In genomic region chr10:4174229-4174628, GRCm38 (mm10) we compare ENCODE assay signal across 31 mouse cellular contexts.
A peak's percentile ranks its signal among the peaks of the same experiment; 100 is the strongest.
DNase-seq lines count a peak whose midpoint lies in the region; ATAC-seq and TF ChIP-seq lines count a peak whose summit lies in the region.
"Had no signal": no experiment of that assay in that cellular context is flagged by ENCODE, and none has a peak within 500 bp of the region (broad histone marks: within the 10 kb centered on the region; RNA-seq: fewer than 3 reads in every experiment).

No protein-coding gene starts in this region.

- H3K36me3 ChIP-seq in limb, embryonic 14.5 days (ENCODE audit: control insufficient read depth, insufficient read depth, low read length) = no peaks in the 10 kb centered on the region
- H3K36me3 ChIP-seq in limb, embryonic 10.5 days = no peaks in the 10 kb centered on the region
- H3K36me3 ChIP-seq in neural tube, embryonic 14.5 days (ENCODE audit: control insufficient read depth, insufficient read depth, low read length) = no peaks in the 10 kb centered on the region
- no peaks in the 10 kb centered on the region for H3K36me3 ChIP-seq in neural tube, embryonic 15.5 days
- no peaks in the 10 kb centered on the region for H3K36me3 ChIP-seq in hindbrain, embryonic 16.5 days (ENCODE audit: control insufficient read depth, insufficient read depth, low read length)
- H3K36me3 ChIP-seq: heart, embryonic 12.5 days; lung, embryonic 15.5 days had no signal

- H3K27me3 ChIP-seq in limb, embryonic 14.5 days (ENCODE audit: control insufficient read depth, insufficient read depth, low read length) = no peaks in the 10 kb centered on the region
- H3K27me3 ChIP-seq in limb, embryonic 10.5 days (ENCODE audit: low read depth, poor library complexity, severe bottlenecking) = no peaks in the 10 kb centered on the region
- H3K27me3 ChIP-seq in neural tube, embryonic 14.5 days (ENCODE audit: control insufficient read depth, insufficient read depth, low read length) = no peaks in the 10 kb centered on the region
- no peaks in the 10 kb centered on the region for H3K27me3 ChIP-seq in neural tube, embryonic 15.5 days (replicated peaks)
- H3K27me3 ChIP-seq in hindbrain, embryonic 16.5 days (replicated peaks; ENCODE audit: control insufficient read depth, insufficient read depth, low read length) = no peaks in the 10 kb centered on the region
- H3K27me3 ChIP-seq: CH12.LX; forebrain, embryonic 13.5 days; heart, embryonic 12.5 days; lung, embryonic 15.5 days had no signal

- no peaks in the 10 kb centered on the region for H3K9me3 ChIP-seq in limb, embryonic 14.5 days (ENCODE audit: control insufficient read depth, low read length)
- H3K9me3 ChIP-seq in limb, embryonic 10.5 days (replicated peaks) = no peaks in the 10 kb centered on the region
- H3K9me3 ChIP-seq in neural tube, embryonic 14.5 days (ENCODE audit: control insufficient read depth, low read length) = no peaks in the 10 kb centered on the region
- H3K9me3 ChIP-seq in neural tube, embryonic 15.5 days (replicated peaks) = no peaks in the 10 kb centered on the region
- no peaks in the 10 kb centered on the region for H3K9me3 ChIP-seq in hindbrain, embryonic 16.5 days (ENCODE audit: control insufficient read depth, low read length)
- H3K9me3 ChIP-seq: forebrain, embryonic 13.5 days; heart, embryonic 12.5 days; lung, embryonic 15.5 days had no signal

- 71% methylated on average over 5 of the region's 5 CpGs for WGBS in limb, embryonic 14.5 days
- 86% methylated on average over 5 of the region's 5 CpGs for WGBS in limb, embryonic 10.5 days
- WGBS in neural tube, embryonic 14.5 days = 46% methylated on average over 5 of the region's 5 CpGs
- 55% methylated on average over 5 of the region's 5 CpGs for WGBS in neural tube, embryonic 15.5 days
- 41% methylated on average over 5 of the region's 5 CpGs for WGBS in hindbrain, embryonic 16.5 days

- no peak for TF ChIP-seq POLR2A in limb, embryonic 14.5 days (IDR thresholded peaks at IDR 0.05; ENCODE audit: borderline replicate concordance, extremely low read depth, insufficient read depth, insufficient read length)

- DNase-seq in limb, embryonic 14.5 days (ENCODE audit: low spot score) = peak; percentile 42
- DNase-seq in limb, embryonic 10.5 days (ENCODE audit: low spot score) = no peak
- no peak for DNase-seq in embryo, embryonic 9.5 days (ENCODE audit: extremely low spot score)
- no peak for DNase-seq in layer of hippocampus, adult 9-10 months (ENCODE audit: low spot score)
- DNase-seq: adrenal gland, adult 2 months; adrenal gland, postnatal 36 days; B cell, adult 2 months; cerebellum, adult 18-20 months; cerebellum, postnatal 10 days; gastrocnemius, postnatal 36 days; heart, adult 18-20 months; heart, postnatal 10 days; kidney, adult 18-20 months; kidney, postnatal 36 days; left cerebral cortex, postnatal 4 days; liver; lung, postnatal 36 days; right cerebral cortex, adult 18-20 months; thymus, adult 18-20 months; thymus, postnatal 25 days had no signal

- peak; percentile 72; the same call in 1 of the 2 replicates for ATAC-seq in limb, embryonic 14.5 days (ENCODE audit: low FRiP score, low read depth)
- 0 out of 2 replicates have a peak, but pooled peaks have one; percentile 14 for ATAC-seq in neural tube, embryonic 14.5 days (ENCODE audit: low read depth)
- ATAC-seq in neural tube, embryonic 15.5 days (ENCODE audit: low FRiP score) = no peak
- ATAC-seq in hindbrain, embryonic 16.5 days = 0 out of 2 replicates have a peak, but pooled peaks have one; percentile 37
- ATAC-seq: activated CD4-positive, CD25-positive, alpha-beta regulatory T cell, adult 4 months; forebrain, embryonic 13.5 days had no signal

- no peak overlapping the region for H3K4me3 ChIP-seq in limb, embryonic 14.5 days (replicated peaks; ENCODE audit: low read length)
- H3K4me3 ChIP-seq in limb, embryonic 10.5 days = no peak overlapping the region
- H3K4me3 ChIP-seq in neural tube, embryonic 14.5 days (ENCODE audit: low read depth, low read length) = no peak overlapping the region
- no peak overlapping the region for H3K4me3 ChIP-seq in neural tube, embryonic 15.5 days (replicated peaks)
- H3K4me3 ChIP-seq in hindbrain, embryonic 16.5 days (ENCODE audit: low read length) = no peak overlapping the region
- H3K4me3 ChIP-seq: forebrain, embryonic 13.5 days; heart, embryonic 12.5 days; layer of hippocampus, adult 2 months; lung, embryonic 15.5 days had no signal

- no peak overlapping the region for H3K4me2 ChIP-seq in limb, embryonic 14.5 days (replicated peaks; ENCODE audit: low read depth, low read length, severe bottlenecking)
- H3K4me2 ChIP-seq in neural tube, embryonic 14.5 days (ENCODE audit: low read depth, low read length) = no peak overlapping the region
- H3K4me2 ChIP-seq in neural tube, embryonic 15.5 days = no peak overlapping the region
- H3K4me2 ChIP-seq in hindbrain, embryonic 16.5 days (ENCODE audit: low read length) = no peak overlapping the region
- H3K4me2 ChIP-seq: forebrain, embryonic 13.5 days; heart, embryonic 12.5 days; lung, embryonic 15.5 days had no signal

- H3K9ac ChIP-seq in limb, embryonic 14.5 days (ENCODE audit: low read depth, low read length, severe bottlenecking) = no peak overlapping the region
- no peak overlapping the region for H3K9ac ChIP-seq in neural tube, embryonic 14.5 days (replicated peaks; ENCODE audit: low read depth, low read length)
- H3K9ac ChIP-seq in neural tube, embryonic 15.5 days (replicated peaks) = no peak overlapping the region
- no peak overlapping the region for H3K9ac ChIP-seq in hindbrain, embryonic 16.5 days (ENCODE audit: low read depth, low read length)
- H3K9ac ChIP-seq: forebrain, embryonic 13.5 days; heart, embryonic 12.5 days; liver, embryonic 14.5 days; lung, embryonic 15.5 days had no signal

- H3K27ac ChIP-seq in limb, embryonic 14.5 days (replicated peaks; ENCODE audit: low read depth, low read length) = no peak overlapping the region
- H3K27ac ChIP-seq in limb, embryonic 10.5 days = no peak overlapping the region
- H3K27ac ChIP-seq in neural tube, embryonic 14.5 days (ENCODE audit: low read depth, low read length) = no peak overlapping the region
- H3K27ac ChIP-seq in neural tube, embryonic 15.5 days (replicated peaks) = no peak overlapping the region
- no peak overlapping the region for H3K27ac ChIP-seq in hindbrain, embryonic 16.5 days (ENCODE audit: low read depth, low read length)
- H3K27ac ChIP-seq: forebrain, embryonic 13.5 days; layer of hippocampus, adult 2 months; liver, embryonic 14.5 days; lung, embryonic 15.5 days; stomach, postnatal 0 days had no signal

- H3K4me1 ChIP-seq in limb, embryonic 14.5 days (ENCODE audit: control insufficient read depth, insufficient read depth, low read length) = no peaks in the 10 kb centered on the region
- no peaks in the 10 kb centered on the region for H3K4me1 ChIP-seq in limb, embryonic 10.5 days
- H3K4me1 ChIP-seq in neural tube, embryonic 14.5 days (ENCODE audit: control insufficient read depth, insufficient read depth, low read length) = no peaks in the 10 kb centered on the region
- no peaks in the 10 kb centered on the region for H3K4me1 ChIP-seq in neural tube, embryonic 15.5 days
- H3K4me1 ChIP-seq in hindbrain, embryonic 16.5 days (ENCODE audit: control insufficient read depth, insufficient read depth, low read depth, low read length) = no peaks in the 10 kb centered on the region; the same call in 1 of the 2 replicates
- H3K4me1 ChIP-seq: heart, embryonic 12.5 days had no signal
